Mouse (Mus musculus): ENCODE measurements at regions not wholly inside any gene's neighbourhood (a gene's known extent, or its start where the extent isn't known, plus 50 kb on each side); places are given as distances from the start of the nearest gene placed in this dataset.

DNA sequence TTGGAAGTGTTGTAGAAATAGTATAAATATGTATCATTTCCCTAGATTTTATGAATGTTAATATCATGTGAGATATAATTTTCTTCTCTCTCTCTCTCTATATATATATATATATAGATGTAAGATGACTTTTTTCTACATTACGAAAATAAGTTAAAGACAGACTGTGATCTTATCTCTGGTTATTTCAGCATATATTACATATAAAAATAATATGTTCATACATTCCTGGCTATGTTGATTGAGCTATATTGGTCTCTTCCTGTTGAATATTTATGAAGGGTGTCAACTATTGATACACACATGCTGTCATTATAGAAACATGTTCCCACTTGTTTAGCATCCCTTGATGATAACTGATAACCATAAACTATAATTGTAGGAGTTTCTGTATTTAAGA lies 793.2 kb upstream of the Fat3 start:
- TF ChIP-seq CTCF (IDR thresholded peaks at IDR 0.05; ENCODE audit: low read depth) = no peak
- no peak for TF ChIP-seq EP300 (IDR thresholded peaks at IDR 0.05; ENCODE audit: low read depth)
